Mouse (Mus musculus) kidney, postnatal 0 days (tissue): Measurements from ENCODE around the gene Ctsz. TPM values are rescaled to one million over a fixed set of nuclear protein-coding genes. Genes with fewer than 3 reads are reported as not detected.

ENCODE experiments used
- ATAC-seq: fragments of 200-750 bp; cut with Nextera tagmentation; replicated peaks from 2 replicates; pipeline ENCODE4 v1.8.0; 2017; ENCODE audit warnings: low read depth, moderate number of reproducible peaks, moderate TSS enrichment, moderate library complexity; ENCODE audit not compliant: low FRiP score
- DNase-seq: peaks from one replicate; pipeline ENCODE4 v3.0.0-alpha.2; 2016; ENCODE audit warnings: low spot score
- H3K27ac ChIP-seq: fragments of 300-500 bp; sonication (generic); 2 replicates; pipeline ENCODE4 v1.5.1; 2014; ENCODE audit warnings: mild to moderate bottlenecking
- H3K27me3 ChIP-seq: fragments of 300-500 bp; sonication (generic); 2 replicates; pipeline ENCODE4 v1.6.1; 2014; ENCODE audit warnings: low read length, mixed read lengths; ENCODE audit not compliant: insufficient read depth
- H3K36me3 ChIP-seq: fragments of 300-500 bp; sonication (generic); 2 replicates; pipeline ENCODE4 v1.6.1; 2014; ENCODE audit warnings: low read length, mixed read lengths; ENCODE audit not compliant: insufficient read depth
- H3K4me1 ChIP-seq: fragments of 300-500 bp; sonication (generic); replicated peaks from 2 replicates; pipeline ENCODE4 v1.6.1; 2014; ENCODE audit warnings: antibody characterized with exemption, low read length, mixed read lengths; ENCODE audit not compliant: insufficient read depth
- H3K4me2 ChIP-seq: fragments of 300-500 bp; sonication (generic); 2 replicates; pipeline ENCODE4 v1.6.1; 2014; ENCODE audit warnings: mild to moderate bottlenecking, low read length, moderate library complexity, mixed read lengths
- H3K4me3 ChIP-seq: fragments of 300-500 bp; sonication (generic); replicated peaks from 2 replicates; pipeline ENCODE4 v1.5.1; 2014; ENCODE audit warnings: low read depth, low read length
- H3K9ac ChIP-seq: fragments of 300-500 bp; sonication (generic); 2 replicates; pipeline ENCODE4 v1.6.1; 2014; ENCODE audit warnings: low read depth, low read length
- H3K9me3 ChIP-seq: fragments of 300-500 bp; sonication (generic); replicated peaks from 2 replicates; pipeline ENCODE4 v1.6.1; 2016; ENCODE audit warnings: low read length, inconsistent platforms, mixed read lengths
- CTCF ChIP-seq: IDR thresholded peaks from 2 replicates; pipeline ENCODE4 v1.5.1; 2016; ENCODE audit warnings: antibody characterized with exemption, low read depth, mild to moderate bottlenecking, moderate library complexity
- WGBS: fragments of 180-500 bp; shearing (Covaris S2); extraction: QIAGEN DNeasy Blood & Tissue Kit; methylation state at CpG from one replicate; pipeline ENCODE4 v1.1.7; 2014; 5-methylcytosine and 5-hydroxymethylcytosine counted together
- polyA plus RNA-seq: library from polyadenylated mRNA; unstranded; fragments of >200 nt; fragmentation: Nextera tagmentation; extraction: Ambion mirVana; gene quantifications from 2 replicates; pipeline ENCODE4 v1.2.1, GENCODE M21; 2015

The Ctsz gene
- 131 and 132 TPM in 2 replicates for polyA plus RNA-seq

- no peaks in the 10 kb centered on the region for H3K27me3 ChIP-seq
- H3K4me3 ChIP-seq = peak within 1 kb of the TSS; percentile 56
- peak within 1 kb of the TSS; percentile 78 for H3K4me2 ChIP-seq
- H3K9ac ChIP-seq = peak within 1 kb of the TSS; percentile 68
- no peak for TF ChIP-seq CTCF
- WGBS = 1% methylated on average over 38 of the region's 38 CpGs
- H3K4me1 ChIP-seq = peaks cover 23% of the 10 kb centered on the region
- H3K27ac ChIP-seq = no peak within 1 kb of the TSS
- no peaks in the 10 kb centered on the region for H3K9me3 ChIP-seq
- H3K36me3 ChIP-seq = no peaks in the 10 kb centered on the region
- peak; percentile 64 for DNase-seq
- ATAC-seq = peak; percentile 53
Observed at GRCm38 (mm10) chr2:174438737-174439449, at the start of gene Ctsz. Gene Ctsz (minus strand): TSS chr2:174439039.

GRCm38 (mm10) chr2:174487005-174487404, 48.2 kb upstream of the Ctsz start:
- no peak overlapping the region for H3K9ac ChIP-seq
- no peaks in the 10 kb centered on the region for H3K36me3 ChIP-seq
- H3K4me1 ChIP-seq = no peaks in the 10 kb centered on the region
- no peaks in the 10 kb centered on the region for H3K9me3 ChIP-seq
- no peak for TF ChIP-seq CTCF
- WGBS = 76% methylated on average over 5 of the region's 5 CpGs
- no peak overlapping the region for H3K27ac ChIP-seq
- no peak overlapping the region for H3K4me2 ChIP-seq
- DNase-seq = no peak
- no peak overlapping the region for H3K4me3 ChIP-seq
- no peak for ATAC-seq
- no peaks in the 10 kb centered on the region for H3K27me3 ChIP-seq

GRCm38 (mm10) chr2:174478746-174479145, 39.9 kb upstream of the Ctsz start:
- Histone ChIP-seq H3K36me3 (no peaks in the 10 kb centered on the region), H3K27me3 (no peaks in the 10 kb centered on the region), H3K9me3 (no peaks in the 10 kb centered on the region), H3K9ac (no peak overlapping the region), H3K4me3 (no peak overlapping the region), H3K27ac (no peak overlapping the region), H3K4me1 (no peaks in the 10 kb centered on the region), H3K4me2 (no peak overlapping the region)
- 68% methylated on average over 5 of the region's 5 CpGs for WGBS
- ATAC-seq (no peak), DNase-seq (no peak)
- no peak for TF ChIP-seq CTCF

- ATAC-seq (no peak), DNase-seq (no peak)
- H3K27me3 ChIP-seq = no peaks in the 10 kb centered on the region
- no peak overlapping the region for H3K9ac ChIP-seq
- no peaks in the 10 kb centered on the region for H3K9me3 ChIP-seq
- H3K36me3 ChIP-seq = no peaks in the 10 kb centered on the region
- no peak overlapping the region for H3K27ac ChIP-seq
- H3K4me3 ChIP-seq = no peak overlapping the region
- no peak for TF ChIP-seq CTCF
- 63% methylated on average over 3 of the region's 3 CpGs for WGBS
- H3K4me1 ChIP-seq = no peaks in the 10 kb centered on the region; the same call in 1 of the 2 replicates
- H3K4me2 ChIP-seq = no peak overlapping the region
Observed at GRCm38 (mm10) chr2:174477543-174478319, 38.9 kb upstream of the Ctsz start.

GRCm38 (mm10) chr2:174473550-174473927, 34.7 kb upstream of the Ctsz start:
- ATAC-seq (no peak), DNase-seq (no peak)
- TF ChIP-seq CTCF = no peak
- Histone ChIP-seq H3K36me3 (peaks cover 3% of the 10 kb centered on the region; the same call in 1 of the 2 replicates), H3K4me2 (peak overlapping the region; percentile 64), H3K9me3 (no peaks in the 10 kb centered on the region), H3K27me3 (no peaks in the 10 kb centered on the region), H3K4me1 (peaks cover 4% of the 10 kb centered on the region; the same call in 1 of the 2 replicates), H3K4me3 (peak overlapping the region; percentile 31), H3K9ac (0 out of 2 replicates have a peak overlapping the region, but pooled peaks have one; percentile 43), H3K27ac (peak overlapping the region; percentile 36; the same call in 1 of the 2 replicates)
- WGBS = 77% methylated on average over 5 of the region's 5 CpGs

GRCm38 (mm10) chr2:174472818-174473549, 34.1 kb upstream of the Ctsz start, which contains the start of gene Prelid3b:
Gene Prelid3b (minus strand): TSS chr2:174473081.
- ATAC-seq = peak; percentile 98
- H3K36me3 ChIP-seq = peaks cover 3% of the 10 kb centered on the region; the same call in 1 of the 2 replicates
- under 1% methylated on average over 53 of the region's 53 CpGs for whole genome bisulfite sequencing

More at GRCm38 (mm10) chr2:174472818-174473549, 34.1 kb upstream of the Ctsz start, which contains the start of gene Prelid3b:
- Histone ChIP-seq H3K9me3 (no peaks in the 10 kb centered on the region), H3K9ac (peak within 1 kb of the TSS; percentile 83), H3K27ac (peak within 1 kb of the TSS; percentile 86), H3K4me1 (peaks cover 4% of the 10 kb centered on the region; the same call in 1 of the 2 replicates), H3K4me2 (peak within 1 kb of the TSS; percentile 76), H3K4me3 (peak within 1 kb of the TSS; percentile 65), H3K27me3 (no peaks in the 10 kb centered on the region)
- TF ChIP-seq CTCF = peak; percentile 24; the same call in 1 of the 2 replicates
- peak; percentile 99 for DNase-seq
